Mouse (Mus musculus) brain, embryonic 14.5 days (tissue): ENCODE measurements around the gene Vipr1.

Experiments
- CTCF ChIP-seq: fragments of 200-500 bp; IDR thresholded peaks from 2 replicates; pipeline ENCODE4 v1.5.1; 2012; ENCODE audit warnings: inconsistent platforms, mild to moderate bottlenecking, moderate library complexity, borderline replicate concordance; ENCODE audit not compliant: insufficient read depth, insufficient read length; ENCODE audit errors: extremely low read depth
- POLR2A ChIP-seq: fragments of 200-500 bp; IDR thresholded peaks from 2 replicates; pipeline ENCODE4 v1.6.1; 2012; ENCODE audit warnings: mild to moderate bottlenecking, inconsistent platforms, borderline replicate concordance; ENCODE audit not compliant: poor library complexity, insufficient read depth, insufficient read length, severe bottlenecking; ENCODE audit errors: extremely low read depth

GRCm38 (mm10) chr9:121663467-121663866, 21.0 kb downstream of the Vipr1 start:
- no peak for TF ChIP-seq POLR2A
- no peak for TF ChIP-seq CTCF
